Mouse (Mus musculus): Measurements from ENCODE around the gene Trappc1.

DNA sequence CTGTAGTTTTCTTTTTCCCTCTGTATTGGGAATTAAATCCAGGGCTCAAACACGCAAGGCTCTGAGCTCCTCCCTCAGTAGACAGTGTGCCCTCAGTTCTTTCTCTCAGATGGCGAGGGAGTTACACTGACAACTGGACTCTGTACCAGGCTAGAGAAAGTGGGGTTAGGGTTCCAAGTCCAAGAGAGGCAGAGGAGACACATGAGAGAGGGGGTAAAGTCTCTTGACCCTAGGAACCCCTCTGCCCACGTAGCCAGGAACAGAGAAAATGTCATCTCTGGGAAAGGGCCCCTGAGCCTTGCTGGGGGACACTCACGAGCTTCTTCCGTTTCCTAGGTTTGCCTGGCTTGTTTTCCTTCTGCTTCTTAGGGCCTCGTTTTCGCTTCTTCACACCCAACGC lies 40.6 kb downstream of the Trappc1 start:
- TF ChIP-seq TAL1 (IDR thresholded peaks at IDR 0.05; ENCODE audit: low read length) (no peak), GATA1 (IDR thresholded peaks at IDR 0.05; ENCODE audit: low read length) (no peak)

Data from erythroblast, embryonic 14.5 days (primary cell).